Mouse (Mus musculus) retina, postnatal 1 day (tissue): ENCODE results near the gene Dcbld1.

Experiments
- DNase-seq: peaks from one replicate; pipeline ENCODE4 v3.0.0-alpha.2; 2012

The Dcbld1 gene

GRCm38 (mm10) chr10:52309196-52309595 is 75.8 kb downstream of the Dcbld1 start:
- DNase-seq, result no peak

DNA sequence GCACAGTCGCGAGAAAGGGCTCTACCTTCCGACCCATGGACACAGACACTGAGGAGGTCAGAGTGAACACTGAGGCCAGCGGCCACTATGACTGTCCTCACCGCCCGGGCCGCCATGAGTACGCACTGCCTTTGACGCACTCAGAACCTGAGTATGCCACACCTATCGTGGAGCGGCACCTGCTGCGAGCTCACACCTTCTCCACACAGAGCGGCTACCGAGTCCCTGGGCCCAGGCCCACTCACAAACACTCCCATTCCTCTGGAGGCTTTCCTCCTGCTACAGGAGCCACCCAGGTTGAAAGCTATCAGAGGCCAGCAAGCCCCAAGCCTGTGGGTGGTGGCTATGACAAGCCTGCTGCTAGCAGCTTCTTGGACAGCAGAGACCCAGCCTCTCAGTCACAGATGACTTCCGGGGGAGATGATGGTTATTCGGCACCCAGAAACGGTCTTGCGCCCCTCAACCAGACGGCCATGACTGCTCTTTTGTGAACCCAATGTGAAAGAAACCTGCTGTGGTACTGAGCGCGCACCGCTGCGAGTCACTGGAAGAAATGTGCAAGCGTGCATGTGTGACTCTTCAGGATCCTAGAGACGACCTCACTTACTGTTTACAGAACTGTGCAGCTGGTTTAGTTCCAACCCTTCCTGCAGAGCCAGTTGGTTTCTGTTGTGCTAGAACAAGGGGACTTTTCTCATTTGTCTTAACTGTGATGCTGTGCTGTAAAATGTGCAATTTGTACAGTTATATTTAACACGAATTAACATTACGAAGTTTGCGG is 86.3 kb downstream of the Dcbld1 start:
- no peak for DNase-seq

DNA sequence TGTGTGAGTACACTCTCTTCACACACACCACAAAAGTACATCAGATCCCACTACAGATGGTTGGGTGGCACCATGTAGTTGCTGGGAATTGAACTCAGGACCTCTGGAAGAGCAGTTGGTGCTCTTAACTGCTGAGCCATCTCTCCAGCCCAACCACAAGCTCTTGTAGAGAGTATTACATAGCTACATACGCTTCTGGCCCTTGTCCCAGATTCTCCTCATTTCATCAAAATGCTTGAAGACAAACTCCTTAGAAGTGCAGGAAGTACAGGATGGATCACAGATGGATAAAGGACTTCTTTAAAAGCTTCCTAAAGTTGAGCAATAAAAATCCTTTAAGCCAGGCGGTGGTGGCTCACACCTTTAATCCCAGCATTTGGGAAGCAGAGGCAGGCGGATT is 88.5 kb downstream of the Dcbld1 start:
- no peak for DNase-seq

DNA sequence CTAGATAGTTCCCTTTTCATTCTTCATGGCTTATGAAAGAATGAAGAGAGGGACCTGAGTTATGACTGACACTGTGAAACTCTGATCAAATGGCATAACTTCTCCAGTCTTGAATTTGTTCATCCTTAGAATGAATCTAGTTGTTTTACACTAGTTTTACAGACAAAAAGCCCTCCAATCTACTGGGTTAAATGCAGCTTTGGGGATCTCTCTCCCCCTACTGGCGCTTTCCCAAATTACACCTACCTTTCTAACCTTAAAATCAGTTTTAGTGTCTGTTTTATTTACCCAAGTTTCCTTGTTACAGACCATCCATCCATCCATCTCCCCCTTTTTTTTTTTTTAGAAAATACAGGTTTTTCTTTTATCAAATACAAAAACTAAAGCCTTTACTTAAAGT is 97.6 kb downstream of the Dcbld1 start:
- peak; percentile 43 for DNase-seq

- DNase-seq, result peak; percentile 4
These were observed 109.9 kb downstream of the Dcbld1 start for GRCm38 (mm10) chr10:52343324-52343723.

- DNase-seq, result no peak
These were observed 119.8 kb downstream of the Dcbld1 start for GRCm38 (mm10) chr10:52353184-52353583.

DNA sequence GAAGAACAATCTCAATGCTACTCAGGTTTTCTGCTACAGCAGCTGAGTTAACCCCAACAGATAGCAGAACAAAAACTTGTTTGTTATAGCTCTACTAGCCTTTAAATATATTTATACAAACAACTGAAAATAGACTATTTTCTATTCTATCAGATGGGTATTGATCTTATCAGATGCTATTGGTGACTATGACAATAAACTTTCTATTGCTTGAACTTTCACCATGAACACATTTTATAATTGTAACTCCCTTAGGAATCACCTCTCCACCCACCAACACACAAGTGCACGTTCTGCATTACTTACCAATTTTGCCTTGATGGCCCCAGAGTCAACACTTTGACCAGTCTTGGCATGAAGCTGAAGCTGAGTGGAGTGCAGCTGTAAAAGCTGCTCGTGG is 125.0 kb downstream of the Dcbld1 start, which contains the start of gene Gm26741:
Gm26741 (plus strand) TSS at position 301 of the 400 bp plus-strand sequence.
- no peak for DNase-seq

DNA sequence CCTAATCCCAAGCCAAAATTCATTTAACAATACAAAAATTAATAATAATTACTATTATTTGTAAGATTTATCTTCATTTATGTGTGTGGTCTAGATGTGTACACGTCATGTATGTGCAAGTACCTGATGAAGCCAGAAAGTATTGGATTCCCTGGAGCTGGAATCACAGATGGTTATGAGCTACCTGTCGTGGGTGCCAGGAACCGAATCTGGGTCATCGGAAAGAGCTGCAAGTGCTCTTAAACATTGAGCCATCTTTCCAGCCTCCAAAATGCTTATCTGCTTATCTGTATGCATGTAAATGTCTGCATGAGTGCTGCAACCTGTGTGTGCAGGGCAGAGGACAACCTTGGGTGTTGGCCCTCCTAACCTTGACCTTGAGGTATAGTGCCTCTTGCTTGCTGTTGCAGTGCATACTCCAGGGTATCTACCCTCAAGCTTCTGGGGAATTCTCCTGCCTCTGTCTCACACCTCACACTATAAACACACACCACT is 126.9 kb downstream of the Dcbld1 start:
- DNase-seq, result no peak

DNA sequence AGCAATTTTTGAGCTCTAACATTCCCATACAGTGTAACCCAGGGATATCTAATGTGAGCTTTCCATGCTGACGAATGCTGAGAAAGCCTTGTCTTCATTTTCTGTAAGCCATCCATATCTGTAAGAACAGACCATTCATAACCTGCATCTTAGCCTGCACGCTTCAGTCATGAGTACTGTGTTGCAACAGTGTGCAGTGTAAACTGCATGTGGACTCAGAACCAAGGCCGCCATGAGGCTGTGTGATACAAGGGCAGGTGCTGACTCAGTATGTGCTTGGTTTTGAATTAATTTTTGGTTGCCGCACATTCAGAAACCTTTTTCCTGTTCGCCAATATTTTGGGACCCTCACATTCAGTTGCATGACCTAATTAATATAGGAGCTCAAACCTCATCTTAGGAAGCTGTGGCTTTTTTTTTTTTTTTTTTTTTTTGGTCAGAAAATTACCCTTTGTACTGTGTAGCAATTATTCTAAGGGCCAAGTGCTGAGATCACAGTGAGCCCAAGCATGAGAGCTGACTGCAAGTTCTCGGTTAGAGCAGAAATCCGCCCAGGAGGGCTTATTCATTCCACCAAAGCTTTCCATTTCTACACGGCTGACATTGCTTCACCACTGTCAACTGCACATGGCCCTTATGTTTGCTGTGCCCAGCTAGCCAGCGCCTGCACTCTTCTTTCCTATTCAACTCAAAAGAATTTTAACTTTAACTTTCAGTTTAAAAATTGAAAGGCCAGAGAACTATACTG is 127.6 kb downstream of the Dcbld1 start:
- DNase-seq, result no peak

GRCm38 (mm10) chr10:52368376-52368775 is 135.0 kb downstream of the Dcbld1 start:
- no peak for DNase-seq
